Mouse (Mus musculus) testis, adult 2 months (tissue): ENCODE measurements around the gene Ebp.

Experiments
- CTCF ChIP-seq: fragments of 200-500 bp; IDR thresholded peaks from 2 replicates; pipeline ENCODE4 v1.5.1; 2012; ENCODE audit warnings: low read depth, mild to moderate bottlenecking, inconsistent platforms, low read length, moderate library complexity; ENCODE audit not compliant: control insufficient read depth, insufficient read depth, insufficient replicate concordance
- POLR2A ChIP-seq: fragments of 200-500 bp; IDR thresholded peaks from 2 replicates; pipeline ENCODE4 v1.6.1; 2012; ENCODE audit warnings: low read depth, mild to moderate bottlenecking, inconsistent platforms, low read length, moderate library complexity; ENCODE audit not compliant: control insufficient read depth

- no peak for TF ChIP-seq CTCF
- TF ChIP-seq POLR2A, result no peak
Observed at GRCm38 (mm10) chrX:8205088-8205487, 11.8 kb upstream of the Ebp start.
